Mouse (Mus musculus) urinary bladder, postnatal 36 days (tissue): ENCODE measurements around the gene Daxx.

Experiments
- DNase-seq, 2 experiments: peaks; one replicate each; pipeline ENCODE4 v3.0.0; 2022; ENCODE audit warnings: low spot score in 2 of 2, mixed read lengths in 1 of 2

Daxx gene

DNA sequence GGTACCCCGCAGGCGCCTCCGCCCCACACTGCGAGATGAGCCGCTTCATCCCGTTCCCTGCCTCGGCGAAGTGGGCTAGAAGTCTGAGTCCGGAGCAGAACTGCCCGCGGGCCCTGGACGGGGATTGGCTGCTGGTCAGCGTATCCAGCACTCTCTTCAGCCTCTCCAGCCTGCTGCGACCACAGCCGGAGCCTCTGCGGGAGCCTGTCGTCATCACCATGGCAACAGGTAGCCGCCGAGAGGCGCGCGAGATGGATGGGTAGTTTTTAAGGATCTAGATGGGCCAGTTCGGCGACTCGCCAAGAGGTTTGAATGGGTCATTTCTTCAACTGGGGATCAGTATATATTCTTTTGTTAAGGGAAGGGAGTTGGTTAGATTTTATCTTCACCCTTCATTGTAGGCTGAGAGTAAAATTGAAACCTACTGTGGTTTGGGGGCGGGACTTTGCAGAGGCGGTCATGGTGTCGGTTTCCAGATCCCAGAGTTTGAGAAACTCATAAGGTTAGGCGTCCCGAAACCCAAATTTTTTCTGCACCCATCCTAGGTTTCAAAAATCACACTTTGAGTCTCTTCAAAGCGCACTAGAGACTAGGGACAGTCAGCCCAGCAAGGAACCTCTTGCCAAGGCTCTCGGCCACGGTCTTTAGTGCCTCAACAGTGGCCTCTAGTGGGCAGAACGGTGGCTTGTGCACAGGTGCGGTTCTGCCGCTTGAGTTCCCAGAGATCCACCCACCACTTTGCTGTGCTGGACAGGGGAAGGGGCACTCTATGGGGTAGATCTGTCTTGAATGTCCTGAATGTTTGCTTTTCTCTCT lies 11.3 kb downstream of the Daxx start:
- DNase-seq, result peak; percentile 82 to 85

DNA sequence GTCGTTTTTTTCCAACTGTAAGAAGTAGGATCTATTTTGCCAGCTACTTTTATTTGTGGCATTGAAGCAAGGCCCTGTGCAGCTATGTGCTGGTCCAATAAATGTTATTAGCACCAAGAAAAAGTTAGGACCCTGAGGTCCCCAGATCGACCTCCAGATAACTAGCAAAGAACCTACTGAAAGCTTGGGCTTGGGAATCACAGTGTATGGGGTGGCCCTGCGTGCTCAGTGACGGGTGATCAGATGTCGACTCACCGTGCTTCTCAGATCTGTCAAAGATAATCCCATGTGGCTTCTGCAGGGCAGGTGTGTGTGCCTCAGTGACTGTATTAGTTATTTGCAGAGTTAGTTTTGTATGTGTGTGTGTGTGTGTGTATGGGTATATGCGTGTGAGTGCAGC lies 12.1 kb downstream of the Daxx start:
- no peak for DNase-seq

DNA sequence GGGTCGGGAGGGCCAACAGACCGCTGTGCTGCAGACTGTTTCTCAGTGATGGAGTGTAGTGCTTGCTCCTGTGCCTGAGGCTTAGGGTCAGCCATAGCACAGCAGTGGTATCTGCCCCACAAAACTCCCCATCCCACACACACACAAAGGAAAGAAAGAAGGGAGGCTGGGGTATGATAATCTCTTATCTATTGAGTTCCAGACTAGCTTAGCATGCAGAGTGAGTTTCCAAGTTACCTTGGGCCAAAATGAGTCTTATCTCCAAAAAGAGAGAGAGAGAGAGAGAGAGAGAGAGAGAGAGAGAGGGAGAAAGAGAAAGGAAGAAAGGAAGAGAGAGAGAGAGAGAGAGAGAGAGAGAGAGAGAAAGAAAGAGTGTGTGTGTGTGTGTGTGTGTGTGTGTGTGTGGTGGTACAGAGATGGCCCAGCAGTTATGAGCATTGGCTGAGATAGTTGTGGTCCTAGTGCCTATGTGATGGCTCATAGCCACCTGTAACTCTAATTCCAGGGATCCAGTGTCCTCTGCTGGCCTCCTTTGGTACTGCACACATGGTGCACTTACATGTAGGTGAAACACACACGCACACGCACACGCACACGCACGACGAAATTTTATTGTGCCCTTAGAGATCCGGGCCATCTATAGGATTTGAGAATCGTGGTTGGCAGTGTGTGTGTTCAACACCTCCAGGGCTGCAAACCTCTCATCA lies 15.5 kb downstream of the Daxx start:
- DNase-seq, result no peak

DNA sequence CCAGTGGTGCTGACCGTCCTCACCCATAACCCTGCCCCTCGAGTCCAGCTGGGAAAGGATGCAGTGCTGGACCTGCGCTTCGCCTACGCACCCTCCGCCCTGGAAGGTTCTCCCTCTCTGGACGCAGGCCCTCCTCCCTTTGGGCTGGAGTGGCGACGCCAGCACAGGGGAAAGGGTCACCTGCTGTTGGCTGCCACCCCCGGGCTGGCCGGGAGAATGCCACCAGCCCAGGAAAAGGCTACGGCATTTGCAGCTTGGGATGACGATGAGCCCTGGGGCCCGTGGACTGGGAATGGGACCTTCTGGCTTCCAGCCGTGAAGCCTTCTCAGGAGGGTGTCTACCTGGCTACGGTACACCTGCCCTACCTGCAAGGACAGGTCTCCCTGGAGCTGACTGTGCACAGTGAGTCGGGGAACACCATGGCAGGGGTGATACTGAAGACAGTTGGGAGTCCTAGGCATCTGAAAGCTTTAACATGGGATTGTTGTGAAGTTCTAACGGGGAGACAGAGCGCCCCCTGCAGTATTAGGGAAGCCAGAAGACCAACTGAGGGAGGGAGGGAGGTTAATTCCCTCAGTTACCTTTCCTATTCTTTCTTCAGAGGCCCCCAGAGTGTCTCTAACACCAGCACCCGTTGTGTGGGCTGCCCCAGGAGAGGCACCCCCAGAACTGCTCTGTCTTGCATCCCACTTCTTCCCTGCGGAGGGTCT lies 16.3 kb downstream of the Daxx start:
- no peak for DNase-seq

DNA sequence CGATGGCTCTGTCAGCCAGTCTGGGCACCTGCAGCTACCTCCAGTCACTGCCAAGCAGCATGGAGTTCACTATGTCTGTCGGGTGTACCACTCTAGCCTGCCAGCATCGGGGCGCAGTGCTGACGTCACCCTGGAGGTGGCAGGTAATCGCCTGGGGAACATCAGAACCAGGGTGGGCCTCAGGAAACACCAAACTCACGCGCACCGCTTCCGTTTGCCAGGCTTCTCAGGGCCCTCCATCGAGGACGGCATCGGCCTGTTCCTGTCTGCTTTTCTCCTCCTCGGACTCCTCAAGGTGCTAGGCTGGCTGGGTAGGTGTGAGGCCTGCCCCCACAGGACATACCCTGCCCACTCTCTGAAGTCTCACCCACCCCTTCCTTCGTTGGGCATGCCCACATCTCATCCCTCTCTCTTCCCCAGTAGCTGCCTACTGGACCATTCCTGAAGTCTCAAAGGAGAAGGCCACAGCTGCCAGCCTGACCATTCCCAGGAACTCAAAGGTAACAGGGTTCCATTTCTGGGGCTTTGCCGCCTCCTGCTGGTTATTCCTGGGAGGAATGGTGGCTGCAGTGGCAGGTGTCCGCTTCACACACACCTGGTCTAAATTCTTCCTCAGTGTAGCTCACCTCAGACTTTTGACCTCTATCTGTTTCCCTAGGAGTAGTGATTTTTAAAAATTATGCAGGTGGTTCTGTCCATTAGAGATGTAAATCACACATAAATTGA lies 17.2 kb downstream of the Daxx start:
- DNase-seq, result no peak

DNA sequence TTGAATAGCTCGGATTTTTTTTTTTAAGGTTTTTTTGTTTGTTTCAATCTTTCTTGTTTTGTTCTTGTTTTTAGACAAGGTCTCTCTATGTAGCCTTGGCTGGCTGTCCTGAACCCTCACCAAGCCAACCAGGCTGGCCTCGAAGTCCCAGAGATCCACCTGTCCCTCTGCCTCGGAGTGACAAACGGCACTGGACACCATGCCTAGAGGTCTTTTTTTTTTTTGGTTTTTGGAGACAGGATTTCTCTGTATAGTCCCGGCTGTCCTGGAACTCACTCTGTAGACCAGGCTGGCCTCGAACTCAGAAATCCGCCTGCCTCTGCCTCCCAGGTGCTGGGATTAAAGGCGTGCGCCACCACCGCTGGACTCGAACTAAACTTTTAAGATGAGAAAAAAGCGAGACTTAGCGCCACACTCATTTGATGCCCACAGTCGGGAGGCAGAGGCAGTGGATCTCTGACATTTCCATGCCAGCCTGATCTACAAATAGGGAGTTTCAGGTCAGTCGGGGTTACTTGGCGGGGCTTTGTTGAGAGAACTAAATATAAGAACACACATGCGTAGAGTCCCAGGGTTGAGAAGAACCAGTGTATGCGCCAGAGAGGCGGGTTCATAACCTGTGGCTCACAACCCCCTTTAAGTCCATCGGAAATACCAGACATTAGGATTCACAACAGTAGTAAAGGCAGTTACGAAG lies 19.2 kb downstream of the Daxx start:
- DNase-seq, result no peak

DNA sequence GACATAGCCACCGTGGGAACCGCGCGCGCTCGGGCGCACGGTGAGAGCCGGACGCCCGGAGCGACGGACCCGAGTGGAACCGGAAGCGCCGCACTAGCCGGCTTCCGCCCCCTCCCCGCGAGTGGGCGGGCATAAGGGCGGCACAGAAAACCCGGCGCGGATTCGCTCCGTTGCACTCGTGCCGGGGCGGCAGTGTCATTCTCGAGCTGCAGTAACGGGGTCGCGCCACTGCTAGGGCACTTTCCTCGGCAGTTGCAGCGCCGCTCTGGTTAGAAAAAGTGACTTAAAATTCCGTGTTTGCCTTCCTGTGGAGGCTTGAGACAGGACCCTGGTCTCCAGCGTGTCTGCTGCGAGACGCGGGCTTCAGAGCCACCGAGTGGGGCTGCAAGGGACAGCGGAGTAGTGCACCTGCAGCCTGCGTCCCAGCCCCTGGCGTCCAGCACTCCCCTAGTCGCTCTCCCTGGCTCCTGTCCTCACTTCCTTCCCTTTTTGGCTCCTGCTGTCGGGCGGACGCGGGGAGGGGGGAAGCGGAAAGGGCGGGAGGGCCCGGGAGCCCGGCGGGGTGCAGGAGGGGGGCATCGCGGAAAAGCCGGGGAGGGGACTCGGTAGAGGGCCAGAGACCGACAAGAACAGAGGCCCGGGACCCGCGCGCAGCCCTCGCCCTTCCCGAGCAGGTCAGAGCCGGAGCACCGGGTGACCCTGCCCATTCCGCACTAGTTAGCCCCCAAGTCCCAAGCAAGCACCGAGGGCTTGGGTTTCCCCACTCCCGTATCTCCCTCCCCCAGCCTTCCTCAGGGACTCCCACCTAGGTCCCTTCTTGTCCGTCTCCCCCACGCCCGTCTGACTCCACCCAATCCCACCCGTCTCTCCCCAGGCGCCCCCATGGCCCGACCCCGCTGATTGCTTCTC lies 20.4 kb downstream of the Daxx start, which contains the start of gene Rgl2:
Rgl2 (plus strand) TSS at position 173 of the 909 bp plus-strand sequence.
- DNase-seq, result peak; percentile 88 to 90

DNA sequence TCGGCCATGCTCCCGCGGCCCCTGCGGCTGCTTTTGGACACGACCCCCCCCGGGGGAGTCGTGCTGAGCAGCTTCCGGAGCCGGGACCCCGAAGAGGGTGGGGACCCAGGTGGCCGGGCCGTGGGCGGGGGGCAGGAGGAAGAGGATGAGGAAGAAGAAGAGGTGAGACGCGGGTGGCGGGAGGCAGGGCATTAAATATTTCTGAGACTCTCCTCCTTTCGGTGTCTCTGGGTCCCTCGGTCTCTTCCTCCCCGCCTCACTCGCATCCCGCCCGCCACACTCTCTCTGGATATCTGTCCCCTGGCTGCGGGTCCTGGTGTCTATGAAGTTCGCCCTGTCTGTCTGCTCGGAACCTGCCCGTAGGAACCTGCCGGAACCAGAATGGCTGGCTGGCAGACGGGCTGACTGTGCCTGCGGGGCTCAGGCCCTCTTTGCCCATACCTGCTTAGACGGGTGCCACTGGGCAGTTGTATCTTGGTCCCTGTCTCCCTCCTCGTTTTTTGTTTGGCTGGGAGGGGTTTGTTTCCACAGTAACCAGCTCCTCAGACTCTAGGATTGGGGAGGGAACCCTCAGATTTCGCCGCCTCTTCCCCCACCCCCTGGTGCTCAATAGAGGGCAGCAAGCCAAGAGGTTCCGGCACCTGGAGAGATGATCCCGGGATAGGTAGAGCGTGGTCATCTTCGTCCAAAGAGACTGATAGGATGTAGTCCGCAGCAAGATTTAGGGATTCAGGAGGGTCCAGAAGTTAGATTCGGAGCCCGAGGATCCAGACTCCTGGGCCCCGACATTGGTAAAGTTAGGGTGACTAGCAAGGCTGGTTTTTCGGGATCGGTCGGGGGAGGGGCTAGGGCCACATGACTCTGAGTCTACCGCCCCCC lies 21.3 kb downstream of the Daxx start:
- peak; percentile 76 to 80 for DNase-seq

DNA sequence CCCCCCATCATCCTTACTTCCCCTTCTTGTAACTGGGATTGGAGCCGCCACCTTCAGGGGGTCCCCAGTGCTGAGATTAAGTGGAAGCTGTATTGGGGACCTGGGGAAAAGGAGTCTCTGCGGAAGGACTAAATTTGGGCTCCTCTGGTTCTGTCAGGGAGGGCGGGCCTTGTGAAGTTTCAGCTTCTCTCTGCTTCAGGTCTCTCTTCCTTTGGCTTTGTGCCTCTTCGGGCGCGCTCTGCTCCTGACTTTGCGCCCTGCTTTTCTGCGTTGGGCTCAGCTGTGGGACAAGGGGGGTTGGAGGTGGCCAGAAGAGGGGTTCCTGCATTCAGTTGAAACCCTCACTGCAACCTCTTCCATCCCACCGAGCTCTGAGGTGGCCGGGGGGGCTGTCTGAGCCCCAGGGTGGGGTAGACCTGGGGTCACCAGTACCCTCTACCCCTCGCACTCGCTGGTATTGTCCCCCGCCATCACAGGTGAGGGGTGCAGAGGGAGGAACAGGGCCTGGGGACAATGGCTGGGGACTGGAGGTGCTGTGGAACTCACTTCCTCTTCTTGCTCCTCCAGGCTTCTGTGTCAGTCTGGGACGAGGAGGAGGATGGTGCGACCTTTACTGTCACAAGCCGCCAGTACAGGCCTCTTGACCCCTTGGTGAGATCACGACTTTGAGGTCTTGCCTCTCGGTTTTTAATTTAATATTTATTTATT lies 22.1 kb downstream of the Daxx start:
- no peak for DNase-seq

DNA sequence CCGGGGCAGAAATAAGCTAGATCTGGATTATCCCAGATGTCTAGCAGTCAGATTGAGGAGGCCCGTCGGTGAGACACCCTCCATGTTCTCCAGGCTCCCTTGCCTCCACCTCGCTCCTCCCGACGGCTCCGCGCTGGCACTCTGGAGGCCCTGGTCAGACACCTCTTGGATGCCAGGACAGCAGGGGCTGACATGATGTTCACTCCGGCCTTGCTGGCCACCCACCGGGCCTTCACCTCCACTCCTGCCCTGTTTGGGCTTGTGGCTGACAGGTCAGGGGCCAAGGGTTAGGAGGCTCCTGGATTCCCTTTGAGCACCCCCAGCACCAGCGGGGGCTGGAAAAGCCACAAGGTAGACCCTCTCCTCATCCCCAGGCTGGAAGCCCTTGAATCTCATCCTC lies 22.7 kb downstream of the Daxx start:
- DNase-seq, result no peak

DNA sequence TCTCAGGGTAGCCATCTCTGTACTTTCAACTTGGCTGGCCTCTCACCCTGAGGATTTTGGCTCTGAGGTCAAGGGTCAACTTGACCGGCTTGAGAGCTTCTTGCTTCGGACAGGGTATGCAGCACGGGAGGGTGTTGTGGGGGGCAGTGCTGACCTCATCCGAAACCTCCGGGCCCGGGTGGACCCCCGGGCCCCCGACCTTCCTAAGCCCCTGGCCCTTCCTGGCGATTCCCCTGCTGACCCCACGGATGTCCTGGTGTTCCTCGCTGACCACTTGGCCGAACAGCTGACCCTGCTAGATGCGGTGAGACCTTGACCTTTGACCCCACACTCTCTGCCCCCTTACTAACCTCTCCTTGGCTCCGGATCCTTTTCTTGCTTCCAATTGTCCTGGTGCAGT lies 23.2 kb downstream of the Daxx start:
- DNase-seq, result no peak

DNA sequence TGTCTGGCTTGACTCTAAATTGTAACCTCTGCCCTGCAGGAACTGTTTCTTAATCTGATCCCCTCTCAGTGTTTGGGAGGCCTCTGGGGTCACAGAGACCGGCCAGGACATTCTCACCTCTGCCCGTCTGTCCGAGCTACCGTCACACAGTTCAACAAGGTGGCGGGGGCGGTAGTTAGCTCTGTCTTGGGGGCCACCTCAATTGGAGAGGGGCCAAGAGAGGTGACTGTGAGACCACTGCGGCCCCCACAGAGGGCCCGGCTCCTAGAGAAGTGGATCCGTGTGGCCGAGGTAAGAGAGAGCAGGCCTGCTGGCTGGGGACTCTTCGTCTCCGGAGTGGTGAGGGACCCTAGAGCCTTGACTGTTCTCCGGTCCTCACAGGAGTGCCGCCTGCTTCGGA lies 23.8 kb downstream of the Daxx start:
- no peak for DNase-seq

DNA sequence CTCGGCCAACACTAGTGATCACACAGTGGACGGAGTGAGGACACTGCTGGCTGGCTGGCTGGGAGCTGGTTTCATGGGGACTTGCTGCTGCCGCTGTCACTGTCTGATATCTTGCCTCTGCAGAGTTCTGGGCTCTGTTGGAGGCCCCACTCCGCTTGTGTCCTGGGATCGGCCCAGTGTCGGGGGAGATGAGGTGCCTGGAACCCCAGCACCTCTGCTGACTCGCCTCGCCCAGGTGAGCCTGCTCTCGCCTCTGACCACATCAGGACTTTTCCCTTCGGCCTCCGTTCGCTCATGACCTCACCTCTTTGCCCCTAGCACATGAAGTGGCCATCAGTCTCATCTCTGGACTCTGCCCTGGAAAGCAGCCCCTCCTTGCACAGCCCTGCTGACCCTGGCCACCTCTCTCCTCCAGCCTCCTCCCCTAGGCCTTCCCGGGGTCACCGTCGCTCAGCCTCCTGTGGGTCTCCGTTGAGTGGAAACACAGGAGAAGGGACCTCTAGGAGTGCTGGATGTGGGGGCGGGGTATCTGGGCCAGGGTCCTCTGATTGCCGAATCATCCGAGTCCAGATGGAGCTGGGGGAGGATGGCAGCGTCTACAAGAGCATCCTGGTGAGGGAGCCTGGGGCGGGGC lies 26.3 kb downstream of the Daxx start:
- DNase-seq, result no peak

DNA sequence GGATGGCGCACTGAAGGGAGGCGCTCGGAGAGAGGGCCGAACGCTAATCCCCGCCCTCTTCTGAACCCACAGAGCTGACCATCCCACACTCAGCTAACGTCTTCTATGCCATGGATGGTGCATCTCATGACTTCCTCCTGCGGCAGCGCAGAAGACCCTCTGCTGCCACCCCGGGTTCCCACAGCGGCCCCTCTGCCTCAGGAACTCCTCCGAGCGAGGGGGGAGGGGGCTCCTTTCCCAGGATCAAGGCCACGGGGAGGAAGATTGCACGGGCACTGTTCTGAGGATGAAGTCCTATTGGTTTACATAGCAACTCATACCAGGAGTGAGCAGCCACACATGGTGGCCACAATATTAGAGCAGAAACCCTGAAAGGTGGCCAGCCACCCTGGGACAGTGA lies 27.8 kb downstream of the Daxx start:
- no peak for DNase-seq

DNA sequence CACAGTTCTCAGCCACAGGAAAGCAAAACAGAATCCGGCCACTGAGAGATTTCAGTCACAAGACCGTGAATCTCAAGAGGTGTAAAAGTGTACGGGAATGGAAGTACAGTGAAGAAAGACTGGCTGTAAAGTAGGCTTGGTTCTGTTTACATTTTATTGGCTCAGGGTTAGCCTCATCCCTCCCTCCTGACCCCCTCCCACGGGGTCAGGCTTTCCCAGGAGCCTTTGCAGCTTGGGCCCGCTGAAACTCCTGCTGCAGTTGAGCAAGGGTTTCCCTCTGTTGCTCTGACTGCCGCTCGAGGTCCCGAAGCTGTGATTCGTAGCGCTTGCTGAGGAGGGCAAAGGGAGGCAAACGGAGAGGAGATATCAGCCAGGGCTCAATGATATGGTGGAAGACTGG lies 29.6 kb downstream of the Daxx start:
- DNase-seq, result no peak

DNA sequence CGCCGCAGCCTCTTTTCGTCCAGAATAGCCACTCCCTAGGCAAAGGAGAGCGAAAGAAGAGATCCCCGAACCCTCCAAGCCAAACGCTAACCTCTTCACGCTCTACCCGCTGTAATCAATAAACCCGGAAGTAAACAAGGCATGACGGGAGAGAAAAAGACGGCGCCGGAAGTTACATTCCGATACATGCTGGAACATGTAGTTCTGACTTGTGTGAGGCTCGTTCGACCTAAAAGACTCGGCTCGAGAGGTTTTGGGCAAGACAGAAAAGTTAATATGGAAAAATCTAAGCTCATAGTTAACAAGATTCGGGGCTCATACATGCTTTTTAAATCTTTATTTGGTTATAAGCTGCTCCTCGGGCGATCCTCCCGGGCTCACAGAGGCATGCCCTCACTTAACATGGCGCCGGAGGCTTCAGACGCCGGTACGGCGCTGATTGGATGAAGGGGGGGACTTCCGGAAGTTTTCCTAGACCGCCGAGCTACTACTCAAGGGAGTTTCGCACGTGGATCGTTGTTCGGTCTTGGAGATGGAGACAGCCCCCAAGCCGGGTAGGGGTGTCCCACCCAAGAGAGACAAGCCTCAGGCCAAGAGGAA lies 31.1 kb downstream of the Daxx start, which contains the start of the genes Pfdn6 and Wdr46:
Pfdn6 (minus strand) TSS at position 138 of the 600 bp plus-strand sequence.
Wdr46 (plus strand) TSS at position 455 of the 600 bp plus-strand sequence.
- DNase-seq, result peak; percentile 79 to 84

DNA sequence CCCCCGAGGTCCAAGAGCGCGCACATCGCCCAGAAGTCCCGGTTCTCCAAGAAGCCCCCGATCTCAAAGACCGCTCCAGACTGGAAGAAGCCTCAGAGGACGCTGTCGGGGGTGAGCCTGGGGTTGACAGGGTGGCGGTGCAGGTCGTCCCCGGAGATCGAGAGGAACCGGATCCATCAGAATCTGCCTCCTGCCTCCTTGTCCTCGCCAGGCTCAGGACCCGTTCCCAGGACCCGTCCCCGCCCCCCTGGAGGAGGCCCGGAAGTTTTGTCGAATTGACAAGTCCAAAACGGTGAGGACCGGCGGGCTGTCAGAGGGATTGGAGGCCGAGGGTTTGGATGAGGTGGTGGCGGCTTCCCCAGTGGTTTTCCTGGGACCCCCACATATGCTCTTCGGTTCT lies 31.8 kb downstream of the Daxx start:
- no peak for DNase-seq
